ENCODE assay signal across 8 mouse cellular contexts in the genomic region with DNA sequence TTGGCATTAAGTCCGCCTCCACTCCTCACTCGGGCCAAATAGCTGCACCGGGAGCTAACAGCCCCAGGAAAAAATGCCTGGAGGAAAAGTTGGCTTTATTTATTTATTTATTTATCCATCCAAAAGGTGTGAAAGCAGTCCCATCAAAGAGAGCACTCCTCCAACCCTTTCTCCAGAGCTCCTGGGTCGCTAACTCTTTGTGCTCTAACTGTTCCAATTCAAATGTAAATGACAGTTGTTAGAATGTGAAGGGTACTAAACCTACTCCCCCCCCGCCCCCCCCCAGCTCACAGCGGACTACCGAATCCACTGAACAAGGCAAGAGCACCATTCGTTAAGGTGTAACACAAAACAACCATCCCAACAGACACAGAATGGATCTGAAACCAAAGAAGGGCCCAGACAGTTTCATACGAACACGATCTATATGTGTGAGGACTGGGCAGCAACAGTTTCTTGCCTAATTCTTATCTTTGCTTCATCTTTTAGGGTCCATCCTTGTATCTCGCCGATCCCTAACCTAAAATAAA. TPM values are rescaled to one million over a fixed set of nuclear protein-coding genes. Genes with fewer than 3 reads are reported as not detected.
DNase-seq lines count a peak whose midpoint lies in the region; ATAC-seq and TF ChIP-seq lines count a peak whose summit lies in the region.

No protein-coding gene starts in this region.

- TF ChIP-seq EP300 in heart, postnatal 0 days (IDR thresholded peaks at IDR 0.05; ENCODE audit: low read depth): no peak

- H3K27ac ChIP-seq in heart, postnatal 0 days (ENCODE audit: low read depth): peak overlapping the region; percentile 92
- peak overlapping the region; percentile 84 for H3K27ac ChIP-seq in forebrain, embryonic 16.5 days (ENCODE audit: low read length)
- H3K27ac ChIP-seq in midbrain, embryonic 10.5 days (replicated peaks): peak overlapping the region; percentile 93

- H3K27me3 ChIP-seq in heart, postnatal 0 days (ENCODE audit: control insufficient read depth, insufficient read depth, low read length): no peaks in the 10 kb centered on the region
- H3K27me3 ChIP-seq in G1E (ENCODE audit: insufficient read depth, low read length): no peaks in the 10 kb centered on the region
- H3K27me3 ChIP-seq in forebrain, embryonic 16.5 days (replicated peaks; ENCODE audit: control insufficient read depth, insufficient read depth, low read length): no peaks in the 10 kb centered on the region
- no peaks in the 10 kb centered on the region for H3K27me3 ChIP-seq in midbrain, embryonic 10.5 days (ENCODE audit: low read depth, poor library complexity, severe bottlenecking)

- no peaks in the 10 kb centered on the region for H3K36me3 ChIP-seq in heart, postnatal 0 days (replicated peaks; ENCODE audit: control insufficient read depth, insufficient read depth, low read length)
- peaks cover 6% of the 10 kb centered on the region for H3K36me3 ChIP-seq in G1E (replicated peaks)
- H3K36me3 ChIP-seq in forebrain, embryonic 16.5 days (ENCODE audit: control insufficient read depth, insufficient read depth): no peaks in the 10 kb centered on the region
- H3K36me3 ChIP-seq in midbrain, embryonic 10.5 days: no peaks in the 10 kb centered on the region

- peak overlapping the region; percentile 62 for H3K9ac ChIP-seq in heart, postnatal 0 days (replicated peaks; ENCODE audit: low read depth, low read length)
- peak overlapping the region; percentile 66 for H3K9ac ChIP-seq in forebrain, embryonic 16.5 days (replicated peaks; ENCODE audit: low read depth, low read length)

- no peaks in the 10 kb centered on the region for H3K9me3 ChIP-seq in heart, postnatal 0 days (replicated peaks; ENCODE audit: control insufficient read depth, low read length)
- H3K9me3 ChIP-seq in G1E (replicated peaks): no peaks in the 10 kb centered on the region
- no peaks in the 10 kb centered on the region for H3K9me3 ChIP-seq in forebrain, embryonic 16.5 days (ENCODE audit: control insufficient read depth, low read length)
- no peaks in the 10 kb centered on the region for H3K9me3 ChIP-seq in midbrain, embryonic 10.5 days (replicated peaks)

- peak overlapping the region; percentile 68 for H3K4me3 ChIP-seq in heart, postnatal 0 days (ENCODE audit: low read depth, low read length)
- H3K4me3 ChIP-seq in G1E (ENCODE audit: low read depth, low read length): peak overlapping the region; percentile 72
- peak overlapping the region; percentile 49 for H3K4me3 ChIP-seq in forebrain, embryonic 16.5 days (replicated peaks; ENCODE audit: low read length)
- peak overlapping the region; percentile 61 for H3K4me3 ChIP-seq in midbrain, embryonic 10.5 days

- WGBS in heart, postnatal 0 days: 17% methylated on average over 12 of the region's 12 CpGs
- 14% methylated on average over 12 of the region's 12 CpGs for WGBS in forebrain, embryonic 16.5 days
- 19% methylated on average over 12 of the region's 12 CpGs for WGBS in midbrain, embryonic 10.5 days

- no peak for TF ChIP-seq CTCF in heart, postnatal 0 days (IDR thresholded peaks at IDR 0.05; ENCODE audit: low read depth)
- TF ChIP-seq CTCF in G1E (IDR thresholded peaks at IDR 0.05; ENCODE audit: low read depth, low read length): no peak

- peak overlapping the region; percentile 68 for H3K4me2 ChIP-seq in heart, postnatal 0 days (ENCODE audit: low read depth, low read length)
- H3K4me2 ChIP-seq in forebrain, embryonic 16.5 days (ENCODE audit: low read length): peak overlapping the region; percentile 70

- no peaks in the 10 kb centered on the region for H3K4me1 ChIP-seq in heart, postnatal 0 days (ENCODE audit: control insufficient read depth, insufficient read depth)
- H3K4me1 ChIP-seq in G1E (ENCODE audit: insufficient read depth, low read depth, low read length): peaks cover 11% of the 10 kb centered on the region; the same call in 1 of the 2 replicates
- H3K4me1 ChIP-seq in forebrain, embryonic 16.5 days (replicated peaks; ENCODE audit: control insufficient read depth, insufficient read depth, low read length): peaks cover 6% of the 10 kb centered on the region
- 0 out of 2 replicates have a peak, but pooled peaks cover 7% of the 10 kb centered on the region for H3K4me1 ChIP-seq in midbrain, embryonic 10.5 days

- no peak for DNase-seq in heart, postnatal 0 days (ENCODE audit: low spot score)
- DNase-seq in heart, postnatal 4 days: no peak
- no peak for DNase-seq in G1E (ENCODE audit: low spot score)
- no peak for DNase-seq in midbrain, embryonic 10.5 days (ENCODE audit: low spot score)
- no peak for DNase-seq in embryo, embryonic 11 days
- DNase-seq in ovary, postnatal 10 days (ENCODE audit: low spot score): no peak
- DNase-seq in cerebellum, postnatal 25 days: no peak

- no peak for ATAC-seq in heart, postnatal 0 days (ENCODE audit: insufficient read depth, low read depth)
- no peak for ATAC-seq in G1E (ENCODE audit: extremely low read depth, insufficient number of reproducible peaks, low FRiP score, poor library complexity, severe bottlenecking)
- ATAC-seq in forebrain, embryonic 16.5 days: peak; percentile 18

RNA-seq across cellular contexts. Expression of a gene that starts 0.6 kb away (rescaled TPM):
- total RNA-seq in heart, postnatal 0 days (2014; rRNA removed; ENCODE audit: low replicate concordance): 2.3 and 4.5 TPM in 2 replicates
- 3.4 and 3.6 TPM in 2 replicates for polyA plus RNA-seq in heart, postnatal 0 days (2015; fragmentation: Nextera tagmentation; extraction: Ambion mirVana)
- total RNA-seq in heart, postnatal 4 days (2021): 1 to 10 TPM; 6.6 to 7.9 TPM
- 4.4 and 10.9 TPM in 2 replicates for total RNA-seq in G1E (2014; fragmentation: Nextera tagmentation)
- total RNA-seq in G1E (2017): 9.4 and 11.1 TPM in 2 replicates
- 0.44 and 0.46 TPM in 2 replicates for polyA plus RNA-seq in G1E (2012)
- polyA plus RNA-seq in forebrain, embryonic 16.5 days (2015; fragmentation: Nextera tagmentation; extraction: Ambion mirVana): 16.2 and 17.2 TPM in 2 replicates
- 11.4 and 13.8 TPM in 2 replicates for polyA plus RNA-seq in midbrain, embryonic 10.5 days (2016; fragmentation: Nextera tagmentation; extraction: Ambion mirVana)

RNA-seq across cellular contexts. Expression of a gene that starts 11.9 kb away (rescaled TPM):
- total RNA-seq in heart, postnatal 0 days (2014; rRNA removed; ENCODE audit: low replicate concordance): 3.3 and 5.9 TPM in 2 replicates
- polyA plus RNA-seq in heart, postnatal 0 days (2015; fragmentation: Nextera tagmentation; extraction: Ambion mirVana): 2.2 and 2.4 TPM in 2 replicates
- total RNA-seq in heart, postnatal 4 days (2021): 1 to 10 TPM; 5.1 to 6.3 TPM
- total RNA-seq in G1E (2014; fragmentation: Nextera tagmentation) (8.8 and 14.8 TPM in 2 replicates), G1E (2017) (13.7 and 15.6 TPM in 2 replicates)
- polyA plus RNA-seq in G1E (2012): 1.4 and 1.5 TPM in 2 replicates
- 7.1 and 7.3 TPM in 2 replicates for polyA plus RNA-seq in forebrain, embryonic 16.5 days (2015; fragmentation: Nextera tagmentation; extraction: Ambion mirVana)
- 12.3 and 13.2 TPM in 2 replicates for polyA plus RNA-seq in midbrain, embryonic 10.5 days (2016; fragmentation: Nextera tagmentation; extraction: Ambion mirVana)

RNA-seq across cellular contexts. Expression of a gene that starts 44.6 kb away (rescaled TPM):
- 0.85 TPM in 1 of 2 replicates, not detected in the other for total RNA-seq in heart, postnatal 0 days (2014; rRNA removed; ENCODE audit: low replicate concordance)
- 0.40 and 0.41 TPM in 2 replicates for polyA plus RNA-seq in heart, postnatal 0 days (2015; fragmentation: Nextera tagmentation; extraction: Ambion mirVana)
- under 1 TPM; 0.17 to 0.25 TPM for total RNA-seq in heart, postnatal 4 days (2021)
- total RNA-seq in G1E (2014; fragmentation: Nextera tagmentation): not detected in 2 replicates
- total RNA-seq in G1E (2017): 0.06 and 0.11 TPM in 2 replicates
- not detected in 2 replicates for polyA plus RNA-seq in G1E (2012)
- 315 and 386 TPM in 2 replicates for polyA plus RNA-seq in forebrain, embryonic 16.5 days (2015; fragmentation: Nextera tagmentation; extraction: Ambion mirVana)
- polyA plus RNA-seq in midbrain, embryonic 10.5 days (2016; fragmentation: Nextera tagmentation; extraction: Ambion mirVana): 50.8 and 71.3 TPM in 2 replicates

Comparison
In these comparisons a context has a peak if more than half of its experiments do, and no peak if none do; other contexts are left out.
1. RNA of a gene that starts 44.6 kb away (polyA plus RNA-seq): 315 to 386 TPM in forebrain, embryonic 16.5 days and 50.8 to 71.3 TPM in midbrain, embryonic 10.5 days; 0.40 to 0.41 TPM in heart, postnatal 0 days and not detected in G1E; every median in the first group is over 10 times any median in the second.
2. Peak in every context shown above with its lines, with median percentiles within 50 percentile points of each other: H3K27ac ChIP-seq and H3K4me3 ChIP-seq.